ENCODE assay signal across 8 mouse cellular contexts in genomic region chr5:24383026-24383859, GRCm38 (mm10). TPM values are rescaled to one million over a fixed set of nuclear protein-coding genes. Genes with fewer than 3 reads are reported as not detected.
DNase-seq lines count a peak whose midpoint lies in the region; ATAC-seq and TF ChIP-seq lines count a peak whose summit lies in the region.

No protein-coding gene starts in this region.

- peaks cover 18% of the 10 kb centered on the region for H3K27me3 ChIP-seq in forebrain, embryonic 15.5 days
- peaks cover 25% of the 10 kb centered on the region for H3K27me3 ChIP-seq in lung, embryonic 14.5 days (ENCODE audit: insufficient read depth, low read length)
- no peaks in the 10 kb centered on the region for H3K27me3 ChIP-seq in thymus, adult 2 months (ENCODE audit: control insufficient read depth, insufficient read depth, low read length)

- peak; percentile 75 for TF ChIP-seq CTCF in layer of hippocampus, adult 2 months (conservative IDR thresholded peaks at IDR 0.05)
- TF ChIP-seq CTCF in lung, embryonic 14.5 days (IDR thresholded peaks at IDR 0.05; ENCODE audit: low read depth): peak; percentile 71
- peak; percentile 44; the same call in 1 of the 2 replicates for TF ChIP-seq CTCF in olfactory bulb, adult 2 months (IDR thresholded peaks at IDR 0.05; ENCODE audit: insufficient read depth, low read depth, low read length)
- peak; percentile 72 for TF ChIP-seq CTCF in thymus, adult 2 months (IDR thresholded peaks at IDR 0.05; ENCODE audit: borderline replicate concordance, control insufficient read depth, extremely low read depth, insufficient read depth, low read length, poor library complexity)

- peak overlapping the region; percentile 45 to 52 for H3K4me3 ChIP-seq in ES-E14 (ENCODE audit: insufficient read depth in 1 of 2, low read depth in 1 of 2, low read length in 2 of 2, poor library complexity in 1 of 2, severe bottlenecking in 1 of 2)
- H3K4me3 ChIP-seq in forebrain, embryonic 15.5 days: peak overlapping the region; percentile 50
- peak overlapping the region; percentile 75 for H3K4me3 ChIP-seq in layer of hippocampus, adult 2 months
- peak overlapping the region; percentile 41 for H3K4me3 ChIP-seq in lung, embryonic 14.5 days (ENCODE audit: low read depth, low read length)
- H3K4me3 ChIP-seq in olfactory bulb, adult 2 months (ENCODE audit: insufficient read depth, low read depth, low read length): peak overlapping the region; percentile 53
- H3K4me3 ChIP-seq in thymus, adult 2 months (ENCODE audit: control insufficient read depth, insufficient read depth, low read length): peak overlapping the region; percentile 41

- ATAC-seq in forebrain, embryonic 15.5 days (replicated peaks): peak; percentile 79
- ATAC-seq in lung, embryonic 14.5 days (ENCODE audit: insufficient read depth): peak; percentile 89

- no peaks in the 10 kb centered on the region for H3K9me3 ChIP-seq in ES-E14 (ENCODE audit: control insufficient read depth, insufficient read depth, low read depth, low read length)
- no peaks in the 10 kb centered on the region for H3K9me3 ChIP-seq in forebrain, embryonic 15.5 days
- H3K9me3 ChIP-seq in lung, embryonic 14.5 days (ENCODE audit: low read depth, low read length): no peaks in the 10 kb centered on the region

- TF ChIP-seq POLR2A in olfactory bulb, adult 2 months (IDR thresholded peaks at IDR 0.05; ENCODE audit: insufficient read depth, low read depth, low read length): no peak
- TF ChIP-seq POLR2A in thymus, adult 2 months (IDR thresholded peaks at IDR 0.05; ENCODE audit: control insufficient read depth, extremely low read depth, insufficient read depth, low read length, poor library complexity): no peak

- H3K36me3 ChIP-seq in ES-E14 (ENCODE audit: control insufficient read depth, insufficient read depth, low read length, poor library complexity, severe bottlenecking): no peaks in the 10 kb centered on the region
- H3K36me3 ChIP-seq in forebrain, embryonic 15.5 days: no peaks in the 10 kb centered on the region
- no peaks in the 10 kb centered on the region for H3K36me3 ChIP-seq in lung, embryonic 14.5 days (ENCODE audit: insufficient read depth)
- no peaks in the 10 kb centered on the region for H3K36me3 ChIP-seq in thymus, adult 2 months (ENCODE audit: control insufficient read depth, insufficient read depth, low read length)

- H3K27ac ChIP-seq in ES-E14 (ENCODE audit: insufficient read depth, low read depth, low read length, poor library complexity, severe bottlenecking): peak overlapping the region; percentile 51; the same call in 1 of the 2 replicates
- H3K27ac ChIP-seq in forebrain, embryonic 15.5 days (replicated peaks): peak overlapping the region; percentile 41
- peak overlapping the region; percentile 84 for H3K27ac ChIP-seq in layer of hippocampus, adult 2 months
- H3K27ac ChIP-seq in lung, embryonic 14.5 days (ENCODE audit: low read depth): no peak overlapping the region
- peak overlapping the region; percentile 66 for H3K27ac ChIP-seq in olfactory bulb, adult 2 months (ENCODE audit: insufficient read depth, low read depth, low read length)
- no peak overlapping the region for H3K27ac ChIP-seq in thymus, adult 2 months (ENCODE audit: control insufficient read depth, insufficient read depth, low read length)

- peaks cover 2 to 13% of the 10 kb centered on the region in 2 experiments; a peak in 1 of 4 replicates for H3K4me1 ChIP-seq in ES-E14 (ENCODE audit: control insufficient read depth in 2 of 2, insufficient read depth in 2 of 2, low read length in 2 of 2, poor library complexity in 1 of 2)
- H3K4me1 ChIP-seq in forebrain, embryonic 15.5 days: peaks cover 29% of the 10 kb centered on the region
- H3K4me1 ChIP-seq in lung, embryonic 14.5 days (ENCODE audit: insufficient read depth): 0 out of 2 replicates have a peak, but pooled peaks cover 4% of the 10 kb centered on the region
- peaks cover 38% of the 10 kb centered on the region for H3K4me1 ChIP-seq in olfactory bulb, adult 2 months (ENCODE audit: control insufficient read depth, insufficient read depth, low read length)
- H3K4me1 ChIP-seq in thymus, adult 2 months (replicated peaks; ENCODE audit: control insufficient read depth, insufficient read depth, low read length): peaks cover 29% of the 10 kb centered on the region

- intact Hi-C loops in heart, postnatal 36 days (cut with DNase I): no loop called here

- peak; percentile 95 for DNase-seq in ES-E14 (ENCODE audit: low read depth, low spot score)
- DNase-seq in cerebellum, adult 11-12 months: peak; percentile 97
- peak; percentile 86 to 88 for DNase-seq in heart, postnatal 36 days
- DNase-seq in layer of hippocampus, adult 2 months (ENCODE audit: low spot score in 2 of 2): peak; percentile 88 to 90
- peak; percentile 96 for DNase-seq in lung, embryonic 14.5 days
- peak; percentile 92 for DNase-seq in thymus, adult 2 months

- H3K9ac ChIP-seq in ES-E14 (ENCODE audit: insufficient read depth, low read depth, low read length, poor library complexity, severe bottlenecking): peak overlapping the region; percentile 67
- peak overlapping the region; percentile 46 for H3K9ac ChIP-seq in forebrain, embryonic 15.5 days (replicated peaks)
- peak overlapping the region; percentile 27 for H3K9ac ChIP-seq in lung, embryonic 14.5 days

- in situ Hi-C loops in ES-E14 (cut with MboI; ENCODE audit: low sequenced_read_pairs in 2 of 2, unreplicated experiment in 2 of 2): no loop called here

- 1% methylated on average over 34 of the region's 34 CpGs for WGBS in forebrain, embryonic 15.5 days
- WGBS in lung, embryonic 14.5 days: under 1% methylated on average over 34 of the region's 34 CpGs
- WGBS in olfactory bulb, adult 2 months: 1% methylated on average over 34 of the region's 34 CpGs
- 10% methylated on average over 34 of the region's 34 CpGs for WGBS in thymus, adult 2 months

- H3K4me2 ChIP-seq in forebrain, embryonic 15.5 days (replicated peaks): peak overlapping the region; percentile 55
- H3K4me2 ChIP-seq in lung, embryonic 14.5 days: peak overlapping the region; percentile 69

TF ChIP-seq in ES-E14, 5 proteins besides CTCF, POLR2A, EP300 and RAD21:
- no peak for TF ChIP-seq ZC3H11A (IDR thresholded peaks at IDR 0.05; ENCODE audit: borderline replicate concordance, low read depth, low read length)
- TF ChIP-seq MAFK (IDR thresholded peaks at IDR 0.05; ENCODE audit: insufficient read depth, low read depth, low read length): no peak
- peak; percentile 69; the same call in 1 of the 2 replicates for TF ChIP-seq HCFC1 (IDR thresholded peaks at IDR 0.05; ENCODE audit: borderline replicate concordance, insufficient read depth, low read length)
- no peak for TF ChIP-seq ZNF384 (IDR thresholded peaks at IDR 0.05; ENCODE audit: low read depth, low read length)
- TF ChIP-seq CHD2 (IDR thresholded peaks at IDR 0.05; ENCODE audit: low read depth, low read length): no peak

RNA-seq across cellular contexts. Expression of gene Atg9b, which starts 8.7 kb away (rescaled TPM):
- 3.7 and 8.2 TPM in 2 replicates for total RNA-seq in ES-E14 (2012; rRNA removed)
- polyA plus RNA-seq in forebrain, embryonic 15.5 days (2015; fragmentation: Nextera tagmentation; extraction: Ambion mirVana): 0.64 and 0.93 TPM in 2 replicates
- total RNA-seq in heart, postnatal 36 days (2021): under 1 TPM; 0.27 to 0.75 TPM
- total RNA-seq in layer of hippocampus, adult 2 months (2021): 1 to 10 TPM; 3.0 to 3.2 TPM
- 0.53 and 0.71 TPM in 2 replicates for polyA plus RNA-seq in lung, embryonic 14.5 days (2014; fragmentation: Nextera tagmentation; extraction: Ambion mirVana)
- not detected in 2 replicates for polyA plus RNA-seq in olfactory bulb, adult 2 months (2012; ENCODE audit: insufficient read depth, insufficient read length, low replicate concordance, missing spikeins)
- polyA plus RNA-seq in thymus, adult 2 months (2012; rRNA removed): 6.8 and 8.1 TPM in 2 replicates

RNA-seq across cellular contexts. Expression of gene Abcb8, which starts 10.2 kb away (rescaled TPM):
- 46.5 and 70.5 TPM in 2 replicates for total RNA-seq in ES-E14 (2012; rRNA removed)
- 47.9 and 48.7 TPM in 2 replicates for polyA plus RNA-seq in forebrain, embryonic 15.5 days (2015; fragmentation: Nextera tagmentation; extraction: Ambion mirVana)
- 10 to 100 TPM; 83.7 to 84.9 TPM for total RNA-seq in heart, postnatal 36 days (2021)
- total RNA-seq in layer of hippocampus, adult 2 months (2021): 10 to 100 TPM; 50.8 to 57.0 TPM
- polyA plus RNA-seq in lung, embryonic 14.5 days (2014; fragmentation: Nextera tagmentation; extraction: Ambion mirVana): 39.4 and 43.5 TPM in 2 replicates
- not detected in 2 replicates for polyA plus RNA-seq in olfactory bulb, adult 2 months (2012; ENCODE audit: insufficient read depth, insufficient read length, low replicate concordance, missing spikeins)
- polyA plus RNA-seq in thymus, adult 2 months (2012; rRNA removed): 78.2 and 85.0 TPM in 2 replicates

RNA-seq across cellular contexts. Expression of gene Nos3, which starts 18.6 kb away (rescaled TPM):
- total RNA-seq in ES-E14 (2012; rRNA removed): 2.2 and 5.8 TPM in 2 replicates
- polyA plus RNA-seq in forebrain, embryonic 15.5 days (2015; fragmentation: Nextera tagmentation; extraction: Ambion mirVana): 7.4 TPM in 2 replicates
- 10 to 100 TPM; 23.7 to 26.2 TPM for total RNA-seq in heart, postnatal 36 days (2021)
- total RNA-seq in layer of hippocampus, adult 2 months (2021): 1 to 10 TPM; 6.6 to 7.8 TPM
- 13.8 and 15.7 TPM in 2 replicates for polyA plus RNA-seq in lung, embryonic 14.5 days (2014; fragmentation: Nextera tagmentation; extraction: Ambion mirVana)
- polyA plus RNA-seq in olfactory bulb, adult 2 months (2012; ENCODE audit: insufficient read depth, insufficient read length, low replicate concordance, missing spikeins): not detected in 2 replicates
- 3.7 and 5.7 TPM in 2 replicates for polyA plus RNA-seq in thymus, adult 2 months (2012; rRNA removed)

RNA-seq across cellular contexts. Expression of gene Asic3, which starts 29.9 kb away (rescaled TPM):
- 0.40 and 0.90 TPM in 2 replicates for total RNA-seq in ES-E14 (2012; rRNA removed)
- 0.22 and 0.59 TPM in 2 replicates for polyA plus RNA-seq in forebrain, embryonic 15.5 days (2015; fragmentation: Nextera tagmentation; extraction: Ambion mirVana)
- total RNA-seq in heart, postnatal 36 days (2021): not detected
- under 1 TPM; 0.20 to 0.39 TPM for total RNA-seq in layer of hippocampus, adult 2 months (2021)
- polyA plus RNA-seq in lung, embryonic 14.5 days (2014; fragmentation: Nextera tagmentation; extraction: Ambion mirVana): not detected in 2 replicates
- not detected in 2 replicates for polyA plus RNA-seq in olfactory bulb, adult 2 months (2012; ENCODE audit: insufficient read depth, insufficient read length, low replicate concordance, missing spikeins)
- 2.1 and 2.6 TPM in 2 replicates for polyA plus RNA-seq in thymus, adult 2 months (2012; rRNA removed)

RNA-seq across cellular contexts. Expression of gene Kcnh2, which starts 31.8 kb away (rescaled TPM):
- 6.5 and 7.7 TPM in 2 replicates for total RNA-seq in ES-E14 (2012; rRNA removed)
- 5.2 and 6.4 TPM in 2 replicates for polyA plus RNA-seq in forebrain, embryonic 15.5 days (2015; fragmentation: Nextera tagmentation; extraction: Ambion mirVana)
- 10 to 100 TPM; 56.3 to 72.6 TPM for total RNA-seq in heart, postnatal 36 days (2021)
- 10 to 100 TPM; 21.7 to 23.6 TPM for total RNA-seq in layer of hippocampus, adult 2 months (2021)
- 3.9 and 5.5 TPM in 2 replicates for polyA plus RNA-seq in lung, embryonic 14.5 days (2014; fragmentation: Nextera tagmentation; extraction: Ambion mirVana)
- polyA plus RNA-seq in olfactory bulb, adult 2 months (2012; ENCODE audit: insufficient read depth, insufficient read length, low replicate concordance, missing spikeins): not detected in 2 replicates
- polyA plus RNA-seq in thymus, adult 2 months (2012; rRNA removed): 187 and 196 TPM in 2 replicates

Comparison
In these comparisons a context has a peak if more than half of its experiments do, and no peak if none do; other contexts are left out.
1. H3K27ac ChIP-seq: peak in ES-E14 (single experiment), forebrain, embryonic 15.5 days (single experiment), layer of hippocampus, adult 2 months (single experiment) and olfactory bulb, adult 2 months (single experiment); none in lung, embryonic 14.5 days (single experiment) and thymus, adult 2 months (single experiment).
2. RNA of gene Abcb8, which starts 10.2 kb away (polyA plus RNA-seq): 78.2 to 85.0 TPM in thymus, adult 2 months, 47.9 to 48.7 TPM in forebrain, embryonic 15.5 days and 39.4 to 43.5 TPM in lung, embryonic 14.5 days; not detected in olfactory bulb, adult 2 months; every median in the first group is over 10 times any median in the second.
3. Peak in every context shown above with its lines, with median percentiles within 50 percentile points of each other: DNase-seq, H3K4me3 ChIP-seq, H3K9ac ChIP-seq and CTCF ChIP-seq.